Mouse (Mus musculus): ENCODE results near the gene Sh3glb1.

Gene Sh3glb1

GRCm38 (mm10) chr3:144714606-144715005 lies 5.5 kb downstream of the Sh3glb1 start:
- no peak for DNase-seq (ENCODE audit: low read depth)

GRCm38 (mm10) chr3:144714126-144714525 lies 6.0 kb downstream of the Sh3glb1 start:
- no peak for DNase-seq (ENCODE audit: low read depth)

- no peak for DNase-seq (ENCODE audit: low read depth)
Observed at GRCm38 (mm10) chr3:144711607-144712206, 8.4 kb downstream of the Sh3glb1 start.

- no peak for DNase-seq (ENCODE audit: low read depth)
Observed at GRCm38 (mm10) chr3:144708612-144709011, 11.5 kb downstream of the Sh3glb1 start.

- peak; percentile 58 for DNase-seq (ENCODE audit: low read depth)
Observed at GRCm38 (mm10) chr3:144703959-144704358, 16.2 kb downstream of the Sh3glb1 start.

GRCm38 (mm10) chr3:144698790-144699433 lies 21.2 kb downstream of the Sh3glb1 start:
- DNase-seq (ENCODE audit: low read depth) = no peak

- DNase-seq (ENCODE audit: low read depth) = no peak
Observed at GRCm38 (mm10) chr3:144697942-144698341, 22.2 kb downstream of the Sh3glb1 start.

- peak; percentile 17 for DNase-seq (ENCODE audit: low read depth)
Observed at GRCm38 (mm10) chr3:144697154-144697553, 23.0 kb downstream of the Sh3glb1 start.

- DNase-seq (ENCODE audit: low read depth) = no peak
Observed at GRCm38 (mm10) chr3:144694941-144695340, 25.2 kb downstream of the Sh3glb1 start.

- no peak for DNase-seq (ENCODE audit: low read depth)
Observed at GRCm38 (mm10) chr3:144694040-144694439, 26.1 kb downstream of the Sh3glb1 start.

GRCm38 (mm10) chr3:144692052-144692451 lies 28.1 kb downstream of the Sh3glb1 start:
- peak; percentile 72 for DNase-seq (ENCODE audit: low read depth)

- DNase-seq (ENCODE audit: low read depth) = peak; percentile 25
Observed at GRCm38 (mm10) chr3:144689236-144689635, 30.9 kb downstream of the Sh3glb1 start.

- no peak for DNase-seq (ENCODE audit: low read depth)
Observed at GRCm38 (mm10) chr3:144688284-144688683, 31.9 kb downstream of the Sh3glb1 start.

GRCm38 (mm10) chr3:144687618-144688017 lies 32.5 kb downstream of the Sh3glb1 start:
- no peak for DNase-seq (ENCODE audit: low read depth)

- no peak for DNase-seq (ENCODE audit: low read depth)
Observed at GRCm38 (mm10) chr3:144686146-144686545, 34.0 kb downstream of the Sh3glb1 start.

- DNase-seq (ENCODE audit: low read depth) = no peak
Observed at GRCm38 (mm10) chr3:144683136-144683814, 36.9 kb downstream of the Sh3glb1 start.

- no peak for DNase-seq (ENCODE audit: low read depth)
Observed at GRCm38 (mm10) chr3:144681542-144681941, 38.6 kb downstream of the Sh3glb1 start.

GRCm38 (mm10) chr3:144679701-144680159 lies 40.4 kb downstream of the Sh3glb1 start:
- DNase-seq (ENCODE audit: low read depth) = no peak

GRCm38 (mm10) chr3:144679137-144679536 lies 41.0 kb downstream of the Sh3glb1 start:
- DNase-seq (ENCODE audit: low read depth) = no peak

GRCm38 (mm10) chr3:144677751-144678150 lies 42.4 kb downstream of the Sh3glb1 start:
- no peak for DNase-seq (ENCODE audit: low read depth)

GRCm38 (mm10) chr3:144676249-144676648 lies 43.9 kb downstream of the Sh3glb1 start:
- DNase-seq (ENCODE audit: low read depth) = no peak

- no peak for DNase-seq (ENCODE audit: low read depth)
Observed at GRCm38 (mm10) chr3:144672016-144672415, 48.1 kb downstream of the Sh3glb1 start.
